Mouse (Mus musculus) erythroblast, embryonic 14.5 days (primary cell): Measurements from ENCODE around the gene Fndc3a.

Source experiments
- GATA1 ChIP-seq: IDR thresholded peaks from 2 replicates; pipeline ENCODE4 v1.6.1; 2012; ENCODE audit warnings: low read length, inconsistent platforms, mixed read lengths
- TAL1 ChIP-seq: IDR thresholded peaks from 3 replicates; pipeline ENCODE4 v1.6.1; 2012; ENCODE audit warnings: low read length, inconsistent platforms, mixed read lengths

- TF ChIP-seq TAL1 (no peak), GATA1 (no peak)
Measured at GRCm38 (mm10) chr14:72580991-72581390, 128.8 kb downstream of the Fndc3a start.
